Mouse (Mus musculus): ENCODE data around the gene Tmem132c.

GRCm38 (mm10) chr5:127361145-127361544 lies 119.5 kb downstream of the Tmem132c start:
- TF ChIP-seq POLR2A (IDR thresholded peaks at IDR 0.05; ENCODE audit: extremely low read depth, insufficient read depth, low read length) = no peak
- no peak for TF ChIP-seq CTCF (IDR thresholded peaks at IDR 0.05; ENCODE audit: low read depth, low read length)
